Mouse (Mus musculus): ENCODE data around the gene Vmn1r235.
"Not testable (repeated sequence)": the region's sequence is repeated elsewhere in the genome, so short reads cannot be mapped to it uniquely, and the experiment has no call there.

The Vmn1r235 gene

DNA sequence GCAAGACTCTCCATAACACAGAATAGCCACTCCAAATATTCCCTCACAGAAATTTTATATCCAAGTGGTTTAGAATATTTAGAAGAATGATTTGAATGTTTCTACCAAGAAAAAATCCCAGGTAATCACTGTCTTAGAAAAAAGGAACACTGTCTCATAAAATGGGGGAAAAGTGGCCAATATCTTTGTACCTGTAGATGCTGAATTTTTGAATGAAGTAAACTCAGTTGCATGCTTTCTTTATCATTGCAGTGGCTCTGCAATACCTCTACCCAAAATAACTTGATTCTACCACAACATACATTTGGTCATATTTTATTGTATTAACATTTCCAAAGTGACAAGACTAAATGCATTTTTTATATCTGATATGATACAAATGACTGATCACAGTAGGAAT is at the start of gene Vmn1r235:
TSS of gene Vmn1r235 (plus strand) at position 301 of the 400 bp plus-strand sequence.
- DNase-seq: no peak

DNA sequence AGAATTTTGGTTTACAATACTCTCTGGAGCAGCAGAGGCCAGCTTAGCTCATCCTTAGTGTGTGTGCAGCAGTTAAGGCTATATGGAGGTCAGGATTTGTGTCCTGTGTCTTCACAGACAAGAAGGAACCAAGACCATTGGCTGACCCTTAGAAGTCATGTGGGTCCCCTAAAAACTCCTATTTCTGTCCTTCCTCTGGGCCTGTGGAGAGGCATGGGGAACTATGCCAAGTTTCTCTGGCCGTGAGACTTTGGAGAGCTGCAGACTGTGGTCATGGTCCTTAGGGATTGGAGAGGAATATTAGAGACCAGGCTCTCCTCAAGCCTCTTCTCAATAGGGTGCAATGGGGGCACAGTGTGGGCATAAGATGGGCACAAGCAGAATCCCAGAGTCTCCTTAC is 45.1 kb upstream of the Vmn1r235 start:
- not testable (repeated sequence) for DNase-seq

- DNase-seq: no peak
Observed at GRCm38 (mm10) chr17:21225787-21226186, 30.4 kb upstream of the Vmn1r235 start, which contains the start of gene Vmn1r234. TSS of gene Vmn1r234 (plus strand) at chr17:21226087.

GRCm38 (mm10) chr17:21231654-21232053 is 24.6 kb upstream of the Vmn1r235 start:
- peak; percentile 10 to 13 for DNase-seq

DNA sequence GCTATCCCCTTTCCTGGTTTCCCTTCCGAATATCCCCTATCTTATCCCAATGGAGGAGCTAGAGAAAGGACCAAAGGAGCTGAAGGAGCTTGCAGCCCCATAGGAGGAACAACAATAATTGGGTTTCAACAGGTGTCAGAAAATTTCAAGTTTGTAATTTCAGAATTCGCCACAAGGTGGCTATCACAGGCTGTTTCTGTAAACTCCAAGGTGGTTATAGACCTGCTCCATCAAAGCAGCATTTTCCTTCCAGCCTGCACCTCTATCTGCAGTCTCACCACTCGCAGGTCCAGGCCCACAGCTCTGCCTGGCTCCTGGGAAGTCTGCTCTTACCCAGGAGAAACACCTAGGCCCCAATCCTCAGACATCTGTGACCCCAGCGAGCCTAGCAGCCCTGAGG is 15.9 kb downstream of the Vmn1r235 start:
- peak; percentile 9 to 66 for DNase-seq

GRCm38 (mm10) chr17:21282642-21283041 is 26.4 kb downstream of the Vmn1r235 start, which contains the start of gene Vmn1r236:
TSS of gene Vmn1r236 (plus strand) at chr17:21282942.
- no peak for DNase-seq

GRCm38 (mm10) chr17:21284395-21284794 is 28.2 kb downstream of the Vmn1r235 start:
- no peak for DNase-seq

DNA sequence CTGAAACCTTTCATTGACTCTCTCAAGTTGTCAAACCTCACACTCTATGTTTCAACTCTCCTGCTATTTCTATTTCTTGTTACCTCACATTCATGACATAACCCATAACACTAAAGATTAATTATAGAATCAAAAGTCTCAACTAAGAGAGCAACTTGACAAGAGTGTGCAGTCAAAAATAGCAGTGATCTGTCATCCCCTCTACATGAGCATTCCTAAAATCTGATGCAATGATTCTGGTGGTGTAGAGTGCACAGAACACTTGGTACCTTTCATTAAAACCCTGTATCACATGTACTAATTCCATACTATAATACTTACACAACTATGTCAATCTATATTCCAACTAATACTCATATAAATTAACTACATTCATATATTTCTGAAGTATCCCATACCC is 33.5 kb downstream of the Vmn1r235 start:
- DNase-seq: no peak

DNA sequence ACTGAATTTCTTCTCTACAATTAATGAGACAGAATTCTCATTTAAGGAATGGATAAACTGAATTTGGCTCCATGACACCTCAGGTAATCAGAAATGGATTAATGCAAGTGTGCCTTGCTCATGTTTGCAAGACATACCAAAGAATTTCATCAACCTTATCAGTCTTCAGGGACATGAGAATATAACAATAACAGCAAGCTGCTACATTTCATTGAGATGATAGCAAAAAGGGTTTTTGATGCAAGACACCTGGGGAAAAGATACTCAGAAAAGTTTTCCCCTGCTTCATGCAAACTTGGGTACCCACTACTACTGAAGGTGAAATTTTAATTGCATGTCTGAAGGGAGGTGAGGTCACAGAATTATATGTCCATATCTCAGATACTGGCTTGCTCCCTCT is 55.4 kb downstream of the Vmn1r235 start, which contains the start of gene Vmn1r237:
TSS of gene Vmn1r237 (plus strand) at position 301 of the 400 bp plus-strand sequence.
- no peak for DNase-seq

All from cerebellum, postnatal 36 days (tissue).